Mouse (Mus musculus): ENCODE results near the gene Gm19402. TPM values are rescaled to one million over a fixed set of nuclear protein-coding genes. Genes with fewer than 3 reads are reported as not detected.
"Not testable (repeated sequence)": the region's sequence is repeated elsewhere in the genome, so short reads cannot be mapped to it uniquely, and the experiment has no call there.

Gm19402 gene
- not detected for total RNA-seq (2021)
- long read RNA-seq, experiment 1, result 0 reads
- long read RNA-seq, experiment 2, result 0 reads

- DNase-seq; intact Hi-C loops (cut with DNase I; ENCODE audit: low total_unique reads): not testable (repeated sequence)
These were observed at the start of gene Gm19402 for GRCm38 (mm10) chr10:77690356-77690807. Gm19402 (minus strand) TSS chr10:77690757.

GRCm38 (mm10) chr10:77738929-77739328 is 48.4 kb upstream of the Gm19402 start:
- intact Hi-C loops (cut with DNase I; ENCODE audit: low total_unique reads), result no loop called here
- DNase-seq, result no peak

GRCm38 (mm10) chr10:77735928-77736327 is 45.4 kb upstream of the Gm19402 start:
- no peak for DNase-seq
- intact Hi-C loops (cut with DNase I; ENCODE audit: low total_unique reads), result no loop called here

- intact Hi-C loops (cut with DNase I; ENCODE audit: low total_unique reads), result no loop called here
- DNase-seq, result no peak
These were observed 38.7 kb upstream of the Gm19402 start for GRCm38 (mm10) chr10:77729241-77729640.

- intact Hi-C loops (cut with DNase I; ENCODE audit: low total_unique reads), result no loop called here
These were observed 37.7 kb upstream of the Gm19402 start for GRCm38 (mm10) chr10:77728280-77728679.

GRCm38 (mm10) chr10:77726186-77726585 is 35.6 kb upstream of the Gm19402 start, which contains the start of gene Gm10100:
Gm10100 (plus strand) TSS chr10:77726486.
- intact Hi-C loops (cut with DNase I; ENCODE audit: low total_unique reads), result no loop called here
- no peak for DNase-seq

More at GRCm38 (mm10) chr10:77728280-77728679, 37.7 kb upstream of the Gm19402 start:
- DNase-seq, result no peak

- DNase-seq, result no peak
- intact Hi-C loops (cut with DNase I; ENCODE audit: low total_unique reads), result no loop called here
These were observed 34.3 kb upstream of the Gm19402 start for GRCm38 (mm10) chr10:77724855-77725254.

- DNase-seq; intact Hi-C loops (cut with DNase I; ENCODE audit: low total_unique reads): not testable (repeated sequence)
These were observed 29.7 kb upstream of the Gm19402 start, which contains the start of gene Krtap12-1 for GRCm38 (mm10) chr10:77720299-77720698. Krtap12-1 (plus strand) TSS chr10:77720599.

- DNase-seq, result no peak
- intact Hi-C loops (cut with DNase I; ENCODE audit: low total_unique reads), result no loop called here
These were observed 24.9 kb upstream of the Gm19402 start, which contains the start of gene Gm10142 for GRCm38 (mm10) chr10:77715507-77715906. Gm10142 (plus strand) TSS chr10:77715807.

GRCm38 (mm10) chr10:77713734-77714133 is 23.2 kb upstream of the Gm19402 start:
- no peak for DNase-seq

GRCm38 (mm10) chr10:77711157-77711556 is 20.6 kb upstream of the Gm19402 start, which contains the start of gene Gm10024:
Gm10024 (plus strand) TSS chr10:77711457.
- DNase-seq; intact Hi-C loops (cut with DNase I; ENCODE audit: low total_unique reads): not testable (repeated sequence)

More at GRCm38 (mm10) chr10:77713734-77714133, 23.2 kb upstream of the Gm19402 start:
- intact Hi-C loops (cut with DNase I; ENCODE audit: low total_unique reads), result no loop called here

- intact Hi-C loops (cut with DNase I; ENCODE audit: low total_unique reads), result no loop called here
- DNase-seq, result no peak
These were observed 19.3 kb upstream of the Gm19402 start for GRCm38 (mm10) chr10:77709831-77710230.

GRCm38 (mm10) chr10:77706326-77706725 is 15.8 kb upstream of the Gm19402 start, which contains the start of gene Gm10272:
Gm10272 (plus strand) TSS chr10:77706626.
- intact Hi-C loops (cut with DNase I; ENCODE audit: low total_unique reads), result no loop called here
- DNase-seq, result no peak

- intact Hi-C loops (cut with DNase I; ENCODE audit: low total_unique reads), result no loop called here
- DNase-seq, result no peak
These were observed 6.6 kb upstream of the Gm19402 start, which contains the start of gene Gm9508 for GRCm38 (mm10) chr10:77697133-77697532. Gm9508 (minus strand) TSS chr10:77697233.

- intact Hi-C loops (cut with DNase I; ENCODE audit: low total_unique reads), result no loop called here
- DNase-seq, result no peak
These were observed 3.5 kb downstream of the Gm19402 start for GRCm38 (mm10) chr10:77687021-77687420.

- intact Hi-C loops (cut with DNase I; ENCODE audit: low total_unique reads), result no loop called here
- no peak for DNase-seq
These were observed 4.5 kb downstream of the Gm19402 start, which contains the start of gene Tspear for GRCm38 (mm10) chr10:77685895-77686664. Tspear (plus strand) TSS chr10:77686569.

GRCm38 (mm10) chr10:77684181-77684580 is 6.4 kb downstream of the Gm19402 start:
- intact Hi-C loops (cut with DNase I; ENCODE audit: low total_unique reads), result no loop called here
- DNase-seq, result no peak

- DNase-seq, result no peak
- intact Hi-C loops (cut with DNase I; ENCODE audit: low total_unique reads), result no loop called here
These were observed 7.6 kb downstream of the Gm19402 start for GRCm38 (mm10) chr10:77682994-77683393.

- intact Hi-C loops (cut with DNase I; ENCODE audit: low total_unique reads), result no loop called here
- no peak for DNase-seq
These were observed 13.0 kb downstream of the Gm19402 start for GRCm38 (mm10) chr10:77677562-77677961.

GRCm38 (mm10) chr10:77673765-77674164 is 16.8 kb downstream of the Gm19402 start:
- DNase-seq, result no peak

GRCm38 (mm10) chr10:77671519-77671918 is 19.0 kb downstream of the Gm19402 start:
- DNase-seq, result no peak
- intact Hi-C loops (cut with DNase I; ENCODE audit: low total_unique reads), result no loop called here

More at GRCm38 (mm10) chr10:77673765-77674164, 16.8 kb downstream of the Gm19402 start:
- intact Hi-C loops (cut with DNase I; ENCODE audit: low total_unique reads), result no loop called here

Data from gastrocnemius, postnatal 14 days (tissue).